Mouse (Mus musculus): Measurements from ENCODE around the gene Fzr1. TPM values are rescaled to one million over a fixed set of nuclear protein-coding genes. Genes with fewer than 3 reads are reported as not detected.

The Fzr1 gene
- polyA plus RNA-seq, 1 experiment: 32.6 TPM

GRCm38 (mm10) chr10:81385603-81386306 is 7.4 kb upstream of the Fzr1 start:
- TF ChIP-seq POLR2A (IDR thresholded peaks at IDR 0.05; ENCODE audit: borderline replicate concordance, low read depth, low read length) (no peak), CTCF (IDR thresholded peaks at IDR 0.05; ENCODE audit: low read depth, low read length) (no peak)
- no peak overlapping the region for H3K27ac ChIP-seq (ENCODE audit: insufficient read depth, low read depth, low read length)
- peak overlapping the region; percentile 92 for H3K4me3 ChIP-seq (ENCODE audit: insufficient read depth, low read length)
- peaks cover 39% of the 10 kb centered on the region for H3K4me1 ChIP-seq (ENCODE audit: control insufficient read depth, insufficient read depth, low read length)

GRCm38 (mm10) chr10:81384605-81384982 is 6.3 kb upstream of the Fzr1 start:
- no peak for TF ChIP-seq POLR2A (IDR thresholded peaks at IDR 0.05; ENCODE audit: borderline replicate concordance, low read depth, low read length)
- TF ChIP-seq CTCF (IDR thresholded peaks at IDR 0.05; ENCODE audit: low read depth, low read length): no peak
- Histone ChIP-seq H3K27ac (ENCODE audit: insufficient read depth, low read depth, low read length) (peak overlapping the region; percentile 82), H3K4me1 (ENCODE audit: control insufficient read depth, insufficient read depth, low read length) (peaks cover 31% of the 10 kb centered on the region), H3K4me3 (ENCODE audit: insufficient read depth, low read length) (peak overlapping the region; percentile 92)

GRCm38 (mm10) chr10:81383802-81384604 is 5.7 kb upstream of the Fzr1 start, which contains the start of the genes Dohh and Gm48551:
TSS of gene Dohh (plus strand) at chr10:81384428.
TSS of gene Gm48551 (plus strand) at chr10:81384466.
- H3K4me3 ChIP-seq (ENCODE audit: insufficient read depth, low read length): peak within 1 kb of the TSS; percentile 92

GRCm38 (mm10) chr10:81382039-81382438 is 3.7 kb upstream of the Fzr1 start:
- Histone ChIP-seq H3K4me3 (ENCODE audit: insufficient read depth, low read length) (no peak overlapping the region), H3K27ac (ENCODE audit: insufficient read depth, low read depth, low read length) (0 out of 2 replicates have a peak overlapping the region, but pooled peaks have one; percentile 9), H3K4me1 (ENCODE audit: control insufficient read depth, insufficient read depth, low read length) (peaks cover 25% of the 10 kb centered on the region)
- TF ChIP-seq CTCF (IDR thresholded peaks at IDR 0.05; ENCODE audit: low read depth, low read length) (no peak), POLR2A (IDR thresholded peaks at IDR 0.05; ENCODE audit: borderline replicate concordance, low read depth, low read length) (no peak)

More at GRCm38 (mm10) chr10:81383802-81384604, 5.7 kb upstream of the Fzr1 start, which contains the start of the genes Dohh and Gm48551:
- Histone ChIP-seq H3K27ac (ENCODE audit: insufficient read depth, low read depth, low read length) (peak within 1 kb of the TSS; percentile 82), H3K4me1 (ENCODE audit: control insufficient read depth, insufficient read depth, low read length) (peaks cover 27% of the 10 kb centered on the region)
- TF ChIP-seq POLR2A (IDR thresholded peaks at IDR 0.05; ENCODE audit: borderline replicate concordance, low read depth, low read length): peak; percentile 77; the same call in 1 of the 2 replicates
- no peak for TF ChIP-seq CTCF (IDR thresholded peaks at IDR 0.05; ENCODE audit: low read depth, low read length)

DNA sequence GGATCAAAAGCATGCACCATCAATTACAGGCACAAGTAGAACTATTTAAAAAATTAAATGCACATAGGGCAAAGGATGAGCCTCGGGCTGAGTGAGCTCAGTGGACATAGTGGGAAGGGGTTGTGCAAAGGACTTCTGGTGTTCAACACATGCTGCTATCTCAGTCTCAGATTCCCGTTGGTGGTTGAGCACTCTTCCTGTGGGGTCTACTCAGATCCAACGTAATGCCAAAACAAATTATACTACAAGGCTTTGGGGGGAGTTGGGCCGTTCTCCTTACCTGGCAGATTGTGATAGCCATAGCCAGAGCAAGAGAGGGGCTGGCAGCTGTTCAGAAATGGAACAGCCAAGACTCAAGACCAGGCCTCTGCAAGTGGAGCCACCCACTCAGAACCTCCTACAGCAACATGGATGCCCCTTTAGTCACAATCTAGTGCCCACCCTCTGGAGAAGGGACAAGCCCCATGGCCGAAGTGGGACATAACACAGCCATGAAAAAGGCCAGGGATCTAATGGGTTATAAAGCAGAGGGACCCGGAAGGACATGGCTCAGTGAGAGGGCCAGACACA is 1.6 kb upstream of the Fzr1 start:
- peaks cover 24% of the 10 kb centered on the region for H3K4me1 ChIP-seq (ENCODE audit: control insufficient read depth, insufficient read depth, low read length)
- no peak overlapping the region for H3K27ac ChIP-seq (ENCODE audit: insufficient read depth, low read depth, low read length)
- TF ChIP-seq POLR2A (IDR thresholded peaks at IDR 0.05; ENCODE audit: borderline replicate concordance, low read depth, low read length) (no peak), CTCF (IDR thresholded peaks at IDR 0.05; ENCODE audit: low read depth, low read length) (no peak)
- H3K4me3 ChIP-seq (ENCODE audit: insufficient read depth, low read length): no peak overlapping the region

- TF ChIP-seq CTCF (IDR thresholded peaks at IDR 0.05; ENCODE audit: low read depth, low read length) (no peak), POLR2A (IDR thresholded peaks at IDR 0.05; ENCODE audit: borderline replicate concordance, low read depth, low read length) (no peak)
- peak overlapping the region; percentile 54 for H3K27ac ChIP-seq (ENCODE audit: insufficient read depth, low read depth, low read length)
- H3K4me1 ChIP-seq (ENCODE audit: control insufficient read depth, insufficient read depth, low read length): peaks cover 24% of the 10 kb centered on the region
Observed at GRCm38 (mm10) chr10:81379183-81379553, 852 bp upstream of the Fzr1 start.

DNA sequence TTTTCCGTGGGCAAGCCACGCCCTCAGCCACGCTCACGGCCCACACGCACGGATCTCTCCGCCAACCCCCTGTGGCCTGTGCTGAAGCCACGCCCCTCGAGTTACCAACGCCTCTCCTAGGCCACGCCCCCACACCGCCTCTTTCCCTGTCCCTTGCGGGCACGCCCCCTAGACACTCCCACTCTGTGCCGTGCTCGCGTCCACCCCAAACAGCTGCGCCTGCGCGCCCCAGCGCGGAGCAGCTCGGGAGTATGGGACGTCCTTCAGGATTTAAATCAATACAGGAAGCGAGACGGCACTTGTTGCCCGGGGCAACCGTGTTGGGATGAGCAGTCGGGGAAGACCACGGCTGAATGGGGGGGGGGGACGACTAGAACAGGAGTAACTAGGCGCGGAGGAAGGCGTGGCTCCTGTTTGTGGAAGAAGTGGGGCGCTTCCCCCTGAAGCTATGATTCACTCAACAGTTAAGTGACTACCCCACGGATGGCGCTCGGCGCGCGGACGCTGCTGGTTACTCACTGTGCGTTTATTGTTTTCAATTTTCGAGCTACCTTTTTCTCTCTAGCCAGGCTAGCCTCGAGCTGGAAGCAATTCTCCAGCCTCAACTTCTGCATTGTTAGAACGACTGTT is 352 bp upstream of the Fzr1 start:
- TF ChIP-seq CTCF (IDR thresholded peaks at IDR 0.05; ENCODE audit: low read depth, low read length): no peak
- TF ChIP-seq POLR2A (IDR thresholded peaks at IDR 0.05; ENCODE audit: borderline replicate concordance, low read depth, low read length): no peak
- H3K4me3 ChIP-seq (ENCODE audit: insufficient read depth, low read length): peak overlapping the region; percentile 72
- H3K4me1 ChIP-seq (ENCODE audit: control insufficient read depth, insufficient read depth, low read length): peaks cover 24% of the 10 kb centered on the region
- peak overlapping the region; percentile 54 for H3K27ac ChIP-seq (ENCODE audit: insufficient read depth, low read depth, low read length)

More at GRCm38 (mm10) chr10:81379183-81379553, 852 bp upstream of the Fzr1 start:
- H3K4me3 ChIP-seq (ENCODE audit: insufficient read depth, low read length): peak overlapping the region; percentile 72

- no peak for TF ChIP-seq CTCF (IDR thresholded peaks at IDR 0.05; ENCODE audit: low read depth, low read length)
- no peak for TF ChIP-seq POLR2A (IDR thresholded peaks at IDR 0.05; ENCODE audit: borderline replicate concordance, low read depth, low read length)
- Histone ChIP-seq H3K27ac (ENCODE audit: insufficient read depth, low read depth, low read length) (no peak overlapping the region; the same call in 1 of the 2 replicates), H3K4me3 (ENCODE audit: insufficient read depth, low read length) (peak overlapping the region; percentile 83), H3K4me1 (ENCODE audit: control insufficient read depth, insufficient read depth, low read length) (peaks cover 21% of the 10 kb centered on the region)
Observed at GRCm38 (mm10) chr10:81377362-81377664, 1.0 kb downstream of the Fzr1 start.

DNA sequence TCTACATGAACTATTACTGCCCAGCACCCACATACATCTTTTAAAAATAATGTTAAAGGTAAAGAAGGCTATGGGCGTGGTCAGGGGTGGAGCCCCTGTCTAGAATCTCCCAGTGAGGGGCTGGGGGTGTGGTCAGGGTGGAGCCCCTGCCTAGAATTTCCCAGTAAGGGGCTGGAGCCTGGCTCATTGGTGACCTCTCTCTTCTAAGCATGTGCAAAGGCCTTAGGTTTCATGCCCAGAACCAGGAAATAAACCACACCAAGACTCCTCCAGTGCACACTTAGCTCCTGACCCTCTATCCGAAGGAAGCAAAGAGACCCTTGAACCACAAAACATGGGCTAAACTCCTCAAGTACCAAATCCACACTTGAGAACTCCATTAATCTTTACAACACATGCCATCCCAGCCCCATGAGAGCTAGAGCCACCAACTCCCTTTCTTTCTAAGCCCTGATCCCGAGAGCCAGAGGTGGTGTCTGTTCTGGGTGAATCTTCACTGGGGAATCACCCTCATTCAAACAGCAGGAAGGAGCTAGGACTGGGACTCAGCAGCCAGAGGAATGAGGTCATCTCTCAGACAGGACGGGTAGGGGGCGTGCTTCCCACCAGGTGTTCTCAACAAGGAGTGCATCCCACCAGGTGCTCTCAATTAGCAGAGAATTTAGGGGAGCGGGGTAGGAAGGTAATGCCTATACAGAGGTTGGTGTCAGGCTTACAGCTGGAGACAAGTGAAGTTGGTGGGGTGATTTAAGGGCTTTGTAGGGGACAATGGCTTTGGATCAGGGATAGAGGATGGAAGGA is 1.6 kb downstream of the Fzr1 start:
- TF ChIP-seq CTCF (IDR thresholded peaks at IDR 0.05; ENCODE audit: low read depth, low read length) (no peak), POLR2A (IDR thresholded peaks at IDR 0.05; ENCODE audit: borderline replicate concordance, low read depth, low read length) (no peak)
- peak overlapping the region; percentile 83 for H3K4me3 ChIP-seq (ENCODE audit: insufficient read depth, low read length)
- peaks cover 17% of the 10 kb centered on the region for H3K4me1 ChIP-seq (ENCODE audit: control insufficient read depth, insufficient read depth, low read length)
- no peak overlapping the region for H3K27ac ChIP-seq (ENCODE audit: insufficient read depth, low read depth, low read length)

Measured in bone marrow macrophage, adult 2 months (primary cell).